ENCODE assay signal across 22 mouse cellular contexts in genomic region chr7:79425804-79426203, GRCm38 (mm10). TPM values are rescaled to one million over a fixed set of nuclear protein-coding genes. Genes with fewer than 3 reads are reported as not detected.
DNase-seq lines count a peak whose midpoint lies in the region; ATAC-seq and TF ChIP-seq lines count a peak whose summit lies in the region.
"Had no signal": no experiment of that assay in that cellular context is flagged by ENCODE, and none has a peak within 500 bp of the region (broad histone marks: within the 10 kb centered on the region; RNA-seq: fewer than 3 reads in every experiment).

No protein-coding gene starts in this region.

- no peak overlapping the region for H3K4me3 ChIP-seq in forebrain, postnatal 0 days (ENCODE audit: low read depth, low read length)
- H3K4me3 ChIP-seq in forebrain, embryonic 10.5 days = no peak overlapping the region
- H3K4me3 ChIP-seq in limb, embryonic 12.5 days (replicated peaks) = no peak overlapping the region
- no peak overlapping the region for H3K4me3 ChIP-seq in limb, embryonic 10.5 days
- H3K4me3 ChIP-seq in neural tube, embryonic 14.5 days (ENCODE audit: low read depth, low read length) = no peak overlapping the region
- H3K4me3 ChIP-seq: heart, embryonic 15.5 days; lung, embryonic 15.5 days had no signal

- H3K9me3 ChIP-seq in forebrain, postnatal 0 days (ENCODE audit: low read length) = no peaks in the 10 kb centered on the region
- H3K9me3 ChIP-seq in forebrain, embryonic 10.5 days = no peaks in the 10 kb centered on the region
- 0 out of 2 replicates have a peak, but pooled peaks cover 2% of the 10 kb centered on the region for H3K9me3 ChIP-seq in limb, embryonic 12.5 days
- no peaks in the 10 kb centered on the region for H3K9me3 ChIP-seq in limb, embryonic 10.5 days (replicated peaks)
- no peaks in the 10 kb centered on the region for H3K9me3 ChIP-seq in neural tube, embryonic 14.5 days (ENCODE audit: control insufficient read depth, low read length)
- H3K9me3 ChIP-seq: heart, embryonic 15.5 days; lung, embryonic 15.5 days had no signal

- WGBS in forebrain, postnatal 0 days = 66% methylated on average over 10 of the region's 10 CpGs
- 87% methylated on average over 10 of the region's 10 CpGs for WGBS in forebrain, embryonic 10.5 days
- WGBS in limb, embryonic 12.5 days = 83% methylated on average over 10 of the region's 10 CpGs
- 89% methylated on average over 10 of the region's 10 CpGs for WGBS in limb, embryonic 10.5 days
- WGBS in neural tube, embryonic 14.5 days = 68% methylated on average over 10 of the region's 10 CpGs

- H3K27ac ChIP-seq in forebrain, postnatal 0 days (ENCODE audit: low read depth, low read length) = peak overlapping the region; percentile 21; the same call in 1 of the 2 replicates
- no peak overlapping the region for H3K27ac ChIP-seq in forebrain, embryonic 10.5 days
- peak overlapping the region; percentile 4; the same call in 1 of the 2 replicates for H3K27ac ChIP-seq in limb, embryonic 12.5 days
- H3K27ac ChIP-seq in limb, embryonic 10.5 days = no peak overlapping the region
- H3K27ac ChIP-seq in neural tube, embryonic 14.5 days (ENCODE audit: low read depth, low read length) = peak overlapping the region; percentile 25; the same call in 1 of the 2 replicates
- H3K27ac ChIP-seq: heart, embryonic 15.5 days; liver, embryonic 14.5 days; lung, embryonic 15.5 days had no signal

- peak; percentile 5 for DNase-seq in forebrain, postnatal 0 days
- DNase-seq in forebrain, embryonic 10.5 days (ENCODE audit: extremely low spot score, low spot score) = no peak
- DNase-seq in limb, embryonic 10.5 days (ENCODE audit: low spot score) = no peak
- peak; percentile 41 for DNase-seq in R1 (ENCODE audit: low read depth, low spot score)
- DNase-seq in right cerebral cortex, postnatal 14 days = no peak
- DNase-seq: cerebellum, adult 18-20 months; cerebellum, postnatal 14 days; heart, postnatal 36 days; kidney, adult 18-20 months; kidney, postnatal 4 days; lung, postnatal 4 days; thymus, adult 2 months; thymus, postnatal 4 days had no signal

- no peaks in the 10 kb centered on the region for H3K27me3 ChIP-seq in forebrain, postnatal 0 days (ENCODE audit: insufficient read depth, low read length)
- H3K27me3 ChIP-seq in forebrain, embryonic 10.5 days (ENCODE audit: poor library complexity, severe bottlenecking) = no peaks in the 10 kb centered on the region
- H3K27me3 ChIP-seq in limb, embryonic 12.5 days = no peaks in the 10 kb centered on the region
- H3K27me3 ChIP-seq in limb, embryonic 10.5 days (ENCODE audit: low read depth, poor library complexity, severe bottlenecking) = no peaks in the 10 kb centered on the region
- no peaks in the 10 kb centered on the region for H3K27me3 ChIP-seq in neural tube, embryonic 14.5 days (ENCODE audit: control insufficient read depth, insufficient read depth, low read length)
- H3K27me3 ChIP-seq: heart, embryonic 15.5 days; lung, embryonic 15.5 days had no signal

- H3K36me3 ChIP-seq in forebrain, postnatal 0 days (ENCODE audit: insufficient read depth) = no peaks in the 10 kb centered on the region
- peaks cover 57% of the 10 kb centered on the region for H3K36me3 ChIP-seq in forebrain, embryonic 10.5 days (replicated peaks)
- peaks cover 23% of the 10 kb centered on the region; the same call in 1 of the 2 replicates for H3K36me3 ChIP-seq in limb, embryonic 12.5 days
- peaks cover 57% of the 10 kb centered on the region for H3K36me3 ChIP-seq in limb, embryonic 10.5 days
- H3K36me3 ChIP-seq in neural tube, embryonic 14.5 days (ENCODE audit: control insufficient read depth, insufficient read depth, low read length) = no peaks in the 10 kb centered on the region

- ATAC-seq in forebrain, postnatal 0 days = peak; percentile 43; the same call in 1 of the 2 replicates
- ATAC-seq in limb, embryonic 12.5 days (ENCODE audit: insufficient number of reproducible peaks, insufficient read depth, low FRiP score, low TSS enrichment, low read depth) = no peak
- peak; percentile 38; the same call in 1 of the 2 replicates for ATAC-seq in neural tube, embryonic 14.5 days (ENCODE audit: low read depth)
- ATAC-seq: inflammation-experienced regulatory T-cells, adult 6 months had no signal

- H3K9ac ChIP-seq in forebrain, postnatal 0 days = no peak overlapping the region
- no peak overlapping the region for H3K9ac ChIP-seq in limb, embryonic 12.5 days (replicated peaks)
- 0 out of 2 replicates have a peak overlapping the region, but pooled peaks have one; percentile 11 for H3K9ac ChIP-seq in neural tube, embryonic 14.5 days (replicated peaks; ENCODE audit: low read depth, low read length)
- H3K9ac ChIP-seq: heart, embryonic 15.5 days; liver, embryonic 14.5 days; lung, embryonic 15.5 days had no signal

- no peaks in the 10 kb centered on the region for H3K4me1 ChIP-seq in forebrain, postnatal 0 days (ENCODE audit: insufficient read depth)
- H3K4me1 ChIP-seq in forebrain, embryonic 10.5 days = peaks cover 9% of the 10 kb centered on the region; the same call in 1 of the 2 replicates
- no peaks in the 10 kb centered on the region for H3K4me1 ChIP-seq in limb, embryonic 12.5 days (replicated peaks)
- no peaks in the 10 kb centered on the region for H3K4me1 ChIP-seq in limb, embryonic 10.5 days
- H3K4me1 ChIP-seq in neural tube, embryonic 14.5 days (ENCODE audit: control insufficient read depth, insufficient read depth, low read length) = no peaks in the 10 kb centered on the region
- H3K4me1 ChIP-seq: heart, embryonic 15.5 days; lung, embryonic 15.5 days had no signal

- no peak overlapping the region for H3K4me2 ChIP-seq in forebrain, postnatal 0 days (ENCODE audit: low read depth)
- no peak overlapping the region for H3K4me2 ChIP-seq in limb, embryonic 12.5 days
- no peak overlapping the region for H3K4me2 ChIP-seq in neural tube, embryonic 14.5 days (ENCODE audit: low read depth, low read length)
- H3K4me2 ChIP-seq: heart, embryonic 15.5 days; lung, embryonic 15.5 days had no signal

- TF ChIP-seq CTCF in forebrain, postnatal 0 days (IDR thresholded peaks at IDR 0.05; ENCODE audit: low read depth) = no peak

RNA-seq across cellular contexts. Expression of gene Fanci, which starts 34.1 kb away (rescaled TPM):
- 1.9 and 2.1 TPM in 2 replicates for total RNA-seq in forebrain, postnatal 0 days (2014; rRNA removed)
- polyA plus RNA-seq in forebrain, postnatal 0 days (2015; fragmentation: Nextera tagmentation; extraction: Ambion mirVana) = 1.2 and 1.4 TPM in 2 replicates
- 24.4 and 25.5 TPM in 2 replicates for polyA plus RNA-seq in forebrain, embryonic 10.5 days (2016; fragmentation: Nextera tagmentation; extraction: Ambion mirVana)
- 16.1 and 16.6 TPM in 2 replicates for polyA plus RNA-seq in limb, embryonic 12.5 days (2016; fragmentation: Nextera tagmentation; extraction: Ambion mirVana)
- 19.7 and 22.4 TPM in 2 replicates for polyA plus RNA-seq in limb, embryonic 10.5 days (2016; fragmentation: Nextera tagmentation; extraction: Ambion mirVana)
- polyA plus RNA-seq in neural tube, embryonic 14.5 days (2014; fragmentation: Nextera tagmentation; extraction: Ambion mirVana) = 1.5 and 1.9 TPM in 2 replicates
- total RNA-seq: gastrocnemius, adult 8-10 months had no signal

RNA-seq across cellular contexts. Expression of gene Rlbp1, which starts 39.0 kb away (rescaled TPM):
- total RNA-seq in forebrain, postnatal 0 days (2014; rRNA removed) = 46.2 and 54.9 TPM in 2 replicates
- polyA plus RNA-seq in forebrain, postnatal 0 days (2015; fragmentation: Nextera tagmentation; extraction: Ambion mirVana) = 41.0 and 52.3 TPM in 2 replicates
- polyA plus RNA-seq in forebrain, embryonic 10.5 days (2016; fragmentation: Nextera tagmentation; extraction: Ambion mirVana) = 1.2 and 1.8 TPM in 2 replicates
- 0.59 and 0.64 TPM in 2 replicates for polyA plus RNA-seq in limb, embryonic 12.5 days (2016; fragmentation: Nextera tagmentation; extraction: Ambion mirVana)
- polyA plus RNA-seq in limb, embryonic 10.5 days (2016; fragmentation: Nextera tagmentation; extraction: Ambion mirVana) = 0.21 and 0.33 TPM in 2 replicates
- polyA plus RNA-seq in neural tube, embryonic 14.5 days (2014; fragmentation: Nextera tagmentation; extraction: Ambion mirVana) = 23.4 TPM in 2 replicates
- total RNA-seq: adrenal gland, adult 18-20 months; gastrocnemius, adult 8-10 months; heart, postnatal 36 days; monocyte, adult 5-6 weeks had no signal
- polyA plus RNA-seq: heart, embryonic 15.5 days; inflammation-experienced regulatory T-cells, adult 6 months had no signal

RNA-seq across cellular contexts. Expression of gene Polg, which starts 40.4 kb away (rescaled TPM):
- 51.1 and 52.9 TPM in 2 replicates for total RNA-seq in forebrain, postnatal 0 days (2014; rRNA removed)
- polyA plus RNA-seq in forebrain, postnatal 0 days (2015; fragmentation: Nextera tagmentation; extraction: Ambion mirVana) = 17.4 and 19.4 TPM in 2 replicates
- 42.1 and 46.4 TPM in 2 replicates for polyA plus RNA-seq in forebrain, embryonic 10.5 days (2016; fragmentation: Nextera tagmentation; extraction: Ambion mirVana)
- polyA plus RNA-seq in limb, embryonic 12.5 days (2016; fragmentation: Nextera tagmentation; extraction: Ambion mirVana) = 50.4 and 53.3 TPM in 2 replicates
- polyA plus RNA-seq in limb, embryonic 10.5 days (2016; fragmentation: Nextera tagmentation; extraction: Ambion mirVana) = 41.1 and 42.3 TPM in 2 replicates
- 23.0 and 30.5 TPM in 2 replicates for polyA plus RNA-seq in neural tube, embryonic 14.5 days (2014; fragmentation: Nextera tagmentation; extraction: Ambion mirVana)

Comparison
In these comparisons a context has a peak if more than half of its experiments do, and no peak if none do; other contexts are left out.
1. DNase-seq: peak in forebrain, postnatal 0 days (single experiment) and R1 (single experiment); none in forebrain, embryonic 10.5 days (single experiment), limb, embryonic 10.5 days (single experiment) and right cerebral cortex, postnatal 14 days (single experiment).
2. H3K27ac ChIP-seq: peak in forebrain, postnatal 0 days (single experiment), limb, embryonic 12.5 days (single experiment) and neural tube, embryonic 14.5 days (single experiment); none in forebrain, embryonic 10.5 days (single experiment) and limb, embryonic 10.5 days (single experiment).